Mouse (Mus musculus) T-cell, adult 66 days (primary cell): Measurements from ENCODE around the gene Smad3. TPM values are rescaled to one million over a fixed set of nuclear protein-coding genes. Genes with fewer than 3 reads are reported as not detected.

Source experiments
- total RNA-seq, 2 experiments: library from RNA; stranded (reverse); gene quantifications; 3 replicates in 1 of 2; 4 replicates in 1 of 2; pipeline ENCODE4 v1.2.4; 2023

Gene Smad3
- total RNA-seq: 10 to 100 TPM; 62.7 to 65.0 TPM

DNA sequence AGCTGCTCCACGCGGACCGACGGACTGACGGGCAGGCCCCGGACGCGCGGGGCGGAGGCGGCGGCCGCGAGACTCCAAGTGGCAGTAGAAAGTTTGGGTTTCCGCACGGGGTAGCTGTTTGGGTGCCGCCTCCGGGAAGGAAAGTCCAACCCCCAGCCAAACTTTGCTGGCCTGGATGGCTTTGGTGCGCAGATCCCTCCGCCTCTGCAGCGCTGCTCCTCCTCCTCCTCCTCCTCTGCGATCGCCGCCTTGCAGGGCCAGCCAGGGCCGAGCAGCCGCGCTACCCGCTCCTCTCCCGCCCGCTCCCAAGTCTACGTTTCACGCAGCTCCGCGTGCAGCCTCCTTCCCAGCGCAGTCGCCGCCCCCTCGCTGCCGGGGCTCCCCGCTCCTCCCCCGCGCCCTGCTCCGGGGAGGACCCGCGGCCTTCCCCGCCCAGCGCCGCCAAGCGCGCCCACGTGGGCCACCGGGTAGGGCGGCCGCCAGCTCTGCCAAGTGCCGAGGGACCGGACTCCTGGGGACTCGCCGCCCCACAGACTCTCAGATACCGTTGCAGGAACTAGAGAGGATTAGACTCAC is at the start of gene Smad3:
Gene Smad3 (minus strand): TSS at position 130 of the 576 bp plus-strand sequence.

DNA sequence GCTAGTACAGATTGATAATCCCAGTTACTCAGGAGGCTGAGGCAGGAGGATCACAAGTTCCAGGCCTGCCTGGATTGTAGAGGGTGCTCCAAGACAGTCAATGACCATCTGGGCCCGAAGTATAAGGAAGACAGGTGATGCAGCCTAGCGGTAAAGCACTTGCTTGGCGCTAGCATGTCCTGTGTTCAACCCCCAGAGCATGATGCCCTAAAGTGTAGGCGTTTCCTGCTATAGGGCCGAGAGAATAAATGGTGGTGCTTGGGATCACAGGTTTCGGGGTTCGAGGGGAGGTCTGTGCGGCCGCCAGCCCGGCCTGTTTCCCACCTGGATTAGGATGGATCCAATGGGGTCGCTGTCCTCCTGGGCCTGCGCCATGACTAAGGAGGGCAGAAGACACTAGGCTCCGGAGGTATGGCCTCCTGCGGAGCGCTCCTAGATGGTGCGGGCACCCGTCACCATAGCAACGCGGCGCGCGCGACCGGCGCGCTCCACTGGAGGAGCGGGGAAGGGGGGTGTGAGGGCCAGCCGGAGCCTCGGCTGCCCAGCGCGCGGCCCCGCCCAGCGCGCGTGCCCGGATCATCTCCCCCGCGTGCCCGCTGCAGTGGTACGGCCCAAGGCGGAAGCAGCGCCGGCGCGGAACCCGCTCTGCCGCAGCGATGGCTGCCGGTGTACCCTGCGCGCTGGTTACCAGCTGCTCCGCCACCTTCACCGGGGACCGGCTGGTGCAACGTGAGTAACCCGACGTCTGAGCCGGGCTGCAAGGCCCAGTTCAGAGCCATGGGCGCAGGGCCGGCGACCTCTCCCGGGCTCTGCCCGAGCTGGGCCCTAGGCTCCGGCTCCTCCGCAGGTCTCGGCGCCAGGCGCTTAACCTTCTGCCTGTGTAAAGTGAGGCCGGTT is 155.5 kb downstream of the Smad3 start, which contains the start of the genes Iqch and Aagab:
Gene Iqch (minus strand): TSS at position 451 of the 897 bp plus-strand sequence.
Gene Aagab (plus strand): TSS at position 618 of the 897 bp plus-strand sequence.

Other genes with a start within 250 kb of the Smad3 start
- not detected for gene Iqch, start 155.5 kb downstream of the Smad3 start, total RNA-seq
- 10 to 100 TPM; 23.9 to 32.0 TPM for gene Aagab, start 155.3 kb downstream of the Smad3 start, total RNA-seq